Mouse (Mus musculus) erythroid progenitor cell, adult 5-6 weeks (primary cell): ENCODE results near the gene Slc25a3. TPM values are rescaled to one million over a fixed set of nuclear protein-coding genes. Genes with fewer than 3 reads are reported as not detected.
A peak's percentile ranks its signal among the peaks of the same experiment; 100 is the strongest.

Experiments
- ATAC-seq: replicated peaks from 2 replicates; pipeline ENCODE4 v1.8.0; 2016; ENCODE audit warnings: moderate number of reproducible peaks, mild to moderate bottlenecking, moderate TSS enrichment, inconsistent platforms; ENCODE audit not compliant: poor library complexity, low FRiP score, severe bottlenecking
- total RNA-seq, 2 experiments: library from RNA; stranded (forward) in 1 of 2; stranded (reverse) in 1 of 2; fragments of 150-400 nt in 1 of 2; fragments of 186-747, 209-891 nt in 1 of 2; gene quantifications; 2 replicates each; pipeline versions ENCODE4 v1.2.3 to v1.2.4; 2015 to 2017; ENCODE audit warnings: low replicate concordance in 2 of 2

Gene Slc25a3
- total RNA-seq (2015; ENCODE audit: low replicate concordance) (175 and 210 TPM in 2 replicates), total RNA-seq (2017; ENCODE audit: low replicate concordance) (51.1 and 72.6 TPM in 2 replicates)

DNA sequence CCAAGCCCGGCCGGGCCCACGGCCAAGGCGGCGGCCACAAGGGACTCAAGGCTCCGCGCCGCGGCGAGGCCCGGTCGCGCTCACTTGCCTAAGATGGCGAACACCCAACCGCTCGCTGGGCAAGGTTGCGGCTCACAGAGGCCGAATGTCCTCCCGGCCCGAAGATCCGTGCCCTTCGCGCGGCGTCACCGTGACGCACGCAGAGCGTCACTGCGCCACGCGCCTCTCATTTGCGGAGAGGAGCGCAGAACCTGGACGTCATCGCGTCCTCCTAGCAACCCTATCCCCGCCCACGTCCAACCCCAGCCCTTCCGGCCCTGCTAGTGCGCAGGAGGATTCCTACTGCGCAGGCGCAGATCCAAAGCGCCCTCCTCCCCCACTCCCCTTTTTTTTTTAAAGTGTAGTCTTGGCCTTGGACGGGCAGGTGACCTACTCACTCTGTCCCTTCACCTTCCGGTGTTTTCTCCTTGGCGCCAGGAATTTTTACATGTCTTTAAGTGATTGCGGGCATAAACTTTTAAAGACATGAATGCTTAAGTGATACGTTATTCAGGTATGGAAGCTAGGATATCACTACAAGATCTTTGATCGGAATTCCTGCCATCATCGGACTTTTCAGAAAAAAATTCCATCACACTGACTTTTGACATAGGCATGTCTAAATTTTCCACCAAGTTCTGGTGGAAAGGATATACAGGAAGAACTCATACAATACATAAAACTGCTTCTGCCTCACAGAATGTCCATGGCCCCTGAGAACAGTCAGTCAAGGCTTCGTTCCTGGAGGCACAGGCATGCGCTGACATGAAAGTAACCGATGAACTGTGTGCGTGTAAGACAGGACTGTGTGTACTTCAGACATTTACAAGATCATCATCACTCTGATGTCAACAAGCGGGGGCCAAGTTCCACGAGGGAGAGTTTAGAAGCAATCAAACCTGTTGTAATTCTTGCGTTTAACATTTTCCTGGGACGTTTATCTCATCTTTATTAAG, at the start of gene Slc25a3:
Gene Slc25a3, minus strand, starts transcription at position 232 of the 995 bp plus-strand sequence.
- ATAC-seq, result peak; percentile 98

DNA sequence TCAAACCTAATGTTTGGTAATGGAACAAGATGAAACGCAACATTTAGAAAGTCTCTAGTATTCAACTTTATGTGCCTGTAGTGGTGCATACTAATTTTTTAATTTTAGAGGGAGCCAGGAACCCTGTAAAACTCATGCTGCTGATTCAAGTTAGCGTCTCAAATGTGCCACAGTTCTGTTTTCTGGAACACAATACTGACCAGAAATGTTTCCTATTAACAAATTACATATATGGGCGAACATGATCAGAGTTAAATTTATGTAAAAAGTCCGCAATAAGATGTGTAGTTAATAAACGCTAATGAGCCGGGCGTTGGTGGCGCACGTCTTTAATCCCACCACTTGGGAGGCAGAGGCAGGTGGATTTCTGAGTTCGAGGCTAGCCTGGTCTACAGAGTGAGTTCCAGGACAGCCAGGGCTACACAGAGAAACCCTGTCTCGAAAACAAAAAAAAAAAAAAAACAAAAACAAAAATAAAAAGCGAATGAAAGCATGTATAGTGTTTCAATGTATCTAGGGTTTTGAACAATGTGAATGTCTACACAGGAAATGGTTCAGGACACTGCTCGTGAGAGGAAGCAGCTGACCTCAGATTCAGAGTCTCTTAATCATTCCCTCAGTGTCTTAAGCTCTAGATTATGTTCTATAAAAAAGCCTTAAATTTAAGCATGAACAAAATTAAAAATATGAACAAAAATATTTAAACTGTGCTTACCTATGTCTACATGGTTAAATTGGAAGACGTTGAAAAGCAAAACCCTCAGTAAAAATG, 48.7 kb upstream of the Slc25a3 start:
- ATAC-seq, result no peak

DNA sequence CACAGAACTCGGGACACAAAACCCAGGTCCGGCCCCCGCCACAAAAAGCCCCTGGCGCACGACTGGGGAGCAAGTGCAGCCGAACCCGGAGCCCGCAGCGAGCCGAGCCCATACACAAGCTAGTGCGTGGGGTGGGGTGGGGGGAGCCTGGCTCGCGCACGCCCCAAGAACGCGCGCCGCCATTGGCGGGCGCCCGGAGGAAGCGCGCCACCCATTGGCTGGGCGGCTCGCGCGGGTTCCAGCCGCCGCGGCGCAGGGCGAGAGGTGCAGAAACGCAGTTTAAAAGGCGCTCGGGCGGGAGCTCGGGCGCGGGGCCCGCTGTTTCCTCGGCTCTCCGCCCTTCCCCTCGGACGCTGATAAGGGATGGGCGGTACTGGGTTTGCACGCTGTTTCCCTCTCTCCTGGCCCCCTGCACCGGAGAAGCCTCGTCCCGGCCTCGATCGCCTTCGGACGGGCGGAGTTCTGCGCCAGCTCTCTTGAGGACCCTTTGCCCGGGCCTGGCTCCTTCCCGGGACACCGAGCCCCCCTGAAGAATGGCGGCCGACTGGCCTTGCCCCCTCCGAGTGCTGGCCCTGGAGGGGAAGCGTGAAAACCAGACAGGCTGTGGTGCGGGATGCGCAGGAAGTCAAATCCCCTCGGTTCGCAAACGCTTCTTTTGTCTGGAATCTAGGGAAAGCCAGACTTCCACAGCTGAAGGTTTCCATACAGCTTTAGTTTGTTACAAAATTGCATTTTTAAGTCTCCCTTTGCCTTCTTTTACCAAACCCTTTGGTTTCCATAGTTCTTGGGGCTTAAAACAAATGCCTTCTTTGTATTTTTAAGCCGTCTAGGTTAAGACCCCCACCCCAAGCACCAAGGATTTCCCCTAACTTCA, 47.8 kb upstream of the Slc25a3 start:
- peak; percentile 89 for ATAC-seq

DNA sequence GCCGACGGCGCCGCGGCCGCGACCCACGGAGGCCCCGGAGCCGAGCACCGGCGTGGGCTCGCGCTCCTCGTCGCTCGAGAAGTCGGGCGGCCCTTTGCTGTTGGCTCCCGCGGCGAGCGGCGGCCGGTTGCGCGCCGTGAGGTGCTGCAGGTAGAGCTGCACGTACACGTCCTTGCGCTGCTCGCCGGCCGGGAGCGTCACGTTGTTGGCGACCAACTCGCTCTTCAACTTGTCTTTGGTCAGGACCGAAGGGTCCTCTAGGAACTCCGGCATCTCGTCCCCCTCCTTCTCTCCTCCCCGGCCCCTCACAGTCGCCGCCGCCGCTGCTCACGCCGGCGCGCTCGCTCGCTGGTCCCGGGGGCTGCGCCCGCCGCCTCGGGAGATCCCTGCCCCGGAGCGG, 47.2 kb upstream of the Slc25a3 start:
- ATAC-seq, result no peak

DNA sequence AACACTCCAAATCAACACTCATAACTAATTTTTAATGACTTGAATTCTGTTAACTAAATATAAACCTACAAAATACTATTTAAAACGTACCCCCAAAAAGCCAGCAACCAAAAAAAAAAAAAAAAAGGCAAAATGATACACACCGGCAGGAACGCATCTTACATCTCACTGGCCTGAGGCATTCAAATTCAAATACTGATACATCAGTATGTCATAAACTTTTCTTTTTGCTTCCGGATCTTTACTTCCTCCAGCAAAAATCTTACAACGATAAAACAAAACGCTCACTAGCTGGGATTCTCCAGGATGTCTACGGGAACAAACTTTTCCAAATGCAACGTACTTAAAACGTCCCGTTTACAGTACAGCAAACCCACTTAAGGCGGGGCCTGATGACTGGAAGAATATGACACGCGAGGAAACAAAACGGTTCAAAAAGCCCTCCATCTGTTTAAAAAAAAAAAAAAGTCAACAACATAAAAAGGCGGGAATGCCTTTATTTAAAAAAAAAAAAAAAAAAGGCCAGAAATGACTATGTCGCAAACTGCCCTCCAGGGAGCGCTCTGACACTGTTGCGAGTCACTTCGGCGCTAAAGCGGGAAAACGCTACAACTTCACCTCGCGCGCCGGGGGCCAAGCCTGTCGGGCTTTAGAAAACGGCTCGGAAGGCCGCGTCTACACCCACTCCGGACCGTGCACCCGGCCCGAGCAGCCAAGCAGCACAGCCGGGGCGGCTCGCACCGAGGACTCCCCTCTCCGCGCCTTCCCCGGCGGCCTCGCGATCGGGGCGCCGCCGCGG, 46.5 kb upstream of the Slc25a3 start:
- peak; percentile 69 for ATAC-seq

DNA sequence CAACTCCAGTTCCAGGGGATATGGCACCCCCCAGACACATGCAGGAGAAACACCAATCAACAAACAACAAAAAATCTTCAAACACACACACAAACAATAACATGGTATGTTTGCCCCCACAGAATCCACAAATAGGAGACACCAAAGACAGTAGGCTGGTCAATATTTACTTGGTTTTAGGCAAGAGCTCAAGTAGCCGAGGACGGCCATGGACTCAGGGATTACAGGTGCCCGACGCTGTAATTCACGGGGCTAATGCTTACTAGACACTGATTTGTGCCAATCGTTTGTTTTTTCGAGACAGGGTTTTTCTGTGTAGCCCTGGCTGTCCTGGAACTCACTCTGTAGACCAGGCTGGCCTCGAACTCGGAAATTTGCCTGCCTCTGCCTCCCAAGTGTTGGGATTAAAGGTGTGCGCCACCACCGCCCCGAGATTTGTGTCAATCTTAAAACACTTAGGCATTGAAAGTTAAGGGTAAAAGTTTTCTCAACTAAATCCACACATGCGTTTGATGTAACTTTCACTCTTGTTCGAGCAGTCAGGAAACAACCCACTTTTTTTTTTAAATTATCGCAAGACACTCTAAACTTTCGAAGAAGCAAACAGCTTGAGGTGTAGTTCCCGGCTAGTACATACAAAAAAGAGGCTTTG, 45.7 kb upstream of the Slc25a3 start:
- no peak for ATAC-seq

DNA sequence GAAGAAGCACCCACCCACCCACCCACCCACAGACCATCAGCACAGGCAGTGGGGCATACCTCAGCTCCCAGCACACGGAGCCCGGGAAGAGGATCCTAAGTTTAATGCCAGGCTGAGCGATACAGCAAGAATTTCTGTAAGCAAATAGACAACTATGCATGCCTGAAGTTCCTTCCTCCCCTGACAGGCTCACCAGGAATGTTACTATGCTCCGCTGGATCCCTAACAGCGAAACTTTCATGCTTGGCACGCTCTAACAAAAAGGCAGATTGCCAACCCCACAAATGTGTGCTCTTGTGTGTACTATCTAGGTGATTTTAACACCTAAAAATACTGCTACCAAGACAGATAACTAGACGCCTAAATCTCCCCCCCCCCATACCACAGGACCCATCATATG, 43.5 kb upstream of the Slc25a3 start:
- no peak for ATAC-seq

DNA sequence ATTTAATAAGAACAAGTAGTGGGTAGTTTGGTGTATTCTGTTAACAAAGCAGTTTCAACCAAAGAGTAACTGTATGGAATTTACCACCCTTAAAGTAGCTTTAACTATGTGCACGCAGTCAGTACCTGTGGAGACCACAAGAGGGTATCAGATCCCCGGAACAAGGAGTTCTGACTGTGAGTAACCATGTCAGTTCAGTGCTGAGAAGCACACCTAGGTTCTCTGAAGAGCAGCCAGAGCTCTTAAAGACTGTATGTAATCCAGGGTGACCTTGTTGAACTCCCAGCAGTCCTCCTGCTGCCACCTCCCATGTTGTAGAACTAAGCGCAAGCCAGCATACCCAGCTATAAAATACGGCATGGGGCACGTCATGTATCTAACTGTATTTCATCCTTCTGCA, 43.0 kb upstream of the Slc25a3 start:
- peak; percentile 55 for ATAC-seq

DNA sequence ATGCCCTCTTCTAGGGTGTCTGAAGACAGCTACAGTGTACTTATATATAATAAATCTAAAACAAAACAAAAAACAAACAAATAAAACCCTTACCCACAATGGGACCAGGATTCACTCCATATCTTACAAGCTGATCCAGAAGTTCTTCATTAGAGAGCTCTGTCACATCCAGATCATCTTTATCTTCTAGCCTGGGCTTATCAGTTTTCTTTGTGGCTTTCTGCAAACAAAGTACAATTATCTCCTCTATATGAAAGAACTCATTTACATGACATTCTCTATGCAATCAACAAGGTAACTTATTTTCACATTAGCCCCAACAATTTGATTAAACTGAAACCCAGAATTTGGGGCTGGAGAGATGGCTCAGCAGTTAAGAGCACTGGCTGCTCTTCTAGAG, 42.0 kb upstream of the Slc25a3 start:
- ATAC-seq, result no peak

DNA sequence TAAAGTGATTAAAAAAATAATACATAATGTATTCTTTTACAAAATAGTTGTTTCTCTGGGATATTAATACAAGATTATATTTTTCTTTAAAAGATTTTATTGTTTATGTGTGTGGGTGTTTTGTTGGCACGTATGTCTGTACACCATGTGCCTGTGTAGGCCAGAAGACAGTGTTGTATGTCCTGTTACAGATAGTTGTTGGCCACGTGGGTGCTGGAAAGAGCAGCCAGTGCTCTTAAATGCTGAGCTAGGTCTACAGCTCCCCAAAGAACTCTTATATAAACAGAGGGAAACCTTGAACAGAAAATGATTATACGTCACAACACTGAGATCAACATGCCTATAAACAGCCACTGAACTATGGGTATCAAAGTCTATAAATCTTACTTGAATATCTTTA, 40.6 kb upstream of the Slc25a3 start:
- no peak for ATAC-seq

DNA sequence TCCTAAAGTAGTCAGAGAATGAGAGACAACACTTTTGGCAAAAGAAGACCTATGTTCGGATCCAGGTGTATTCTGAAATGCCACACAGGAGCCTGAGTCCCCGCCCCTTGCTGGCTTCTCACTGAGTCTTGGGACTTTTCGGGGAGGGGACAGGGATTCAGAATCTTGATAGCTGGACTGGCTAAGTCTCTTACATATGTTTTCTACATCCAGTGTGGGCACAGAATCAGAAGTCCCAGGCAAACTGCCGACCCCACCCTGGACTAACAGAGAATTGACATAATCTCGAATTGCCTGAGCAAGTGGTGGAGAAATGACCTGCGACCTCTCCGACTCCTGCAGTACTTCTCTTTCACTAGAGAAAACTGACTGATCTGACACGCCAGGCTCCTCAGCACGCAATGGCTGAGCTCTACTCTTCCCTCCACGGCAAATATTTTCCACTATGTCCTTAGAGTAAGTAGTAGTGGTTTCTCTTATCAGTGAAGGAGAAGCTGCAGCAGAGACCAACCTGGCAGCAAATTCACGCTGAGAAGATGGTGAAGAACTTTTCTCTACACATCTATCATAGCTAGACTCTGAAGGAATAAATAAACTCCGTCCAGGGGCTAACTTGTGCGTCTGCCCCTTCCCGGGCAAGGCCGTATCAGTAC, 38.8 kb upstream of the Slc25a3 start:
- no peak for ATAC-seq

DNA sequence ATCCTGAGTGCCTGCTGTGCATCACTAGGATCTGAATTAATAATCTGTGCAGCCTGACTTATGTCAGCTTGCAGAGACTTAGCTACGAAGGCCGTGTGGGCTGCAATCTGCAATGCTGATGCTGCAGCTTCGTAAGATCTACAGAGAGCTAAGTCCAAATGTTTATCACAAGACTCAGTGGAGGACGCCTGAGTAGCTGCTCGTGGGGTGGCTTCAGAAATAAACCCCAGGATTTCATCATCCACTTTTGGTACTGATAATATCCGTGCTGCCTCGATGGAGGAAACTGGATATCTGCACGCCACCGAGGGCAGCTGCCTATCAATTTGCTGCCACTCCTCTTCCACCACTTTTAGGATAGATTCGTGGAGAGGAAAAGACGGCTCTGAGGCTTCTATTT, 38.2 kb upstream of the Slc25a3 start:
- no peak for ATAC-seq

DNA sequence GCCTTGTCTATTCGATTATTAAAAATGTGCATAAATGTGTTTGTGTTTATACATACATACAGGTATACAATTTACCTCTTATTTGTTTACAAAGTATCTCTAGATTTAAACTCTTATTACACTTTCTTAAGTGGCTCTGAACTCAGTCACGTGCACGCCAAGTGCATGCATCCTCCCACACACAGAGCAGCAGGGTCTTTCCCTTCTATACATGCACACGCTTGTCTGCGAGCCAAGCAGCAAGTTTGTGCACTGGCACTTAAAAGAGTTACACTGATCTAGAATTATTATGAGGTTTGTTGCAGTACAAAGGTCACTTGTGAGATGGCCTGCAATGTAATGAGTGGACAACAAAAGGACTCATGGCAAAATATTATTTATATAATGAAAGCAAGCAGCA, 37.1 kb upstream of the Slc25a3 start:
- ATAC-seq, result no peak

DNA sequence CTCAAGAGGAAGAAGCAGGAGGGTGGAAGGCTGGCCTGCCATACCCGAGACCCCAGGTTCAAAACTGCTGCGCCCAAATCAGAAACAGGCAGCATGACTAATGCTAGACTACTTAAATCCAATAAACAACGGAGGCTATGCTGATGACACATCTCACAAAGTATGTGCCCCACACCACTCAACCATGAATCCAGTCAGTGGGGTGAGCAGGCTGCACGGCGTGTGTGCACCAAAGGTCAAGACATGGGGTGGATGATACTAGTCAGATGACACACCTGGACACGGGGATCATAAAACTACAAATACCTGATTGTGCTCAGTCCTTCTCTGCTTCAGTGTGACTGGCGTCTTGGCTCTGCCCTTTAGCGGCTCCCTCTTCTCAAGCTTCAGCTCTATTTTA, 34.6 kb upstream of the Slc25a3 start:
- ATAC-seq, result no peak

DNA sequence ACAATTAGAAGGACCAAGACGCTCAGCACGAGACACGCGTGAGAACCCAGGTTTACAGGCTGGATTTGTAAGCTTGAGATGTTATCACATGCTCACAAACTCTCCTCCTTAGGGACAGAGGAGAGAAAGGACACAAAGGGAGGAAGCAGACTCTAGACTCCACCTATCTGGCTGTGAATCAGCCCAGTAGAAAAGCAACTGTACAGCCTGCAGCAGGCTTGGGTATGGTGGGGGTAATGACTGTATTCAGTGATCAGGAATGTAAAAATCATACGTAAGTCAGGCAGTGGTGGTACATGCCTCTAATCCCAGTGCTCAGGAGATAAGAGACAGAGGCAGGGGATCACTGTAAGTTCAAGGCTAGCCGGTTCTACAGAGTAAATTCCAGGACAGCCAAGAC, 32.5 kb upstream of the Slc25a3 start:
- no peak for ATAC-seq

DNA sequence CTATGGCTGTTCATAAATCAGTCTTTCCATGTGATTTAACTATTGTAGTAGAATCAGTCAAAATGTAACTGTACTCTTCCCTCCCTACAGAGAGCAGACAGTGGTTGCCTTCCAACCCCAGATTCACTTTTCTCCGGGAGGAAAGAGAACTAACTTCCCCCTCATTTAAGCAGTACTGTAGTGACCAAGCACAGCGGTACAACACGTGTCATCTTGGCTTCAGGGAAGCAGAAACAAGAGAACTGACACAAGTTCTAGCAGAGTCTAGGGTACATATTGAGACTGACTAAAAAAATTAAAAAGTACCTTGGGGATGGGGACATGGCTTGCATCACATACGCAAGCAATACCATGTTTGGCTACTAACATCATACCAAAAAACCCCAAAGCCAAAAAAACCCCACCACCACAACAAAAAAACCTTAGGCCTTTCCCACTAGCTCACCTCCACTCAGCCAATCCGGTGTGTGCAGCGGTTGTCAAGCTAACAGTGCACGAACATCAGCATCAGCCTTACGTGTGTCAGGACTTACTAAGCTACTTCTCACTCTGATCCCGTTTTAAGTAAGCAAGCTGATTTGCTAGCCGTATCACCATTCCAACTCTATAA, 30.1 kb upstream of the Slc25a3 start:
- ATAC-seq, result no peak

DNA sequence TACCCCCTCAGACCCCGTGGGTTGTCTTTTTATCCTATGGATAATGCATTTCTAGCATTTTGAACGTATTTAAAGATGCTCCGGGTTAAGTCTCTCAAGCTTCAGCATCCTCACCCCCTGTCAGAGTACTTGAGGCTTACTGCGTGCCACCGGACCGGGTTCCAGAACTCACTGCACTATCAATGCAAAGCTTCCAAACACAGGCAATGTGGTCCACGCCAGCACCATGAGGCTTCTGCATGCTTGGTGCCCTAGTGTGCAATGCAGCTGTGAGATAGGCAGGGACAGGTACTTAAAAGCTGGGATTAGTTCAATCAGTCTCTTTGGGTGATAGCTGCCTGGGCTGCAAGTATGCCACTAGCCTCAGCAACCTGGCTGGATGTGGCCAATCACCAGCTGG, 21.6 kb upstream of the Slc25a3 start:
- no peak for ATAC-seq
